Mouse (Mus musculus): ENCODE data around the gene Olfr533.
"Not testable (repeated sequence)": the region's sequence is repeated elsewhere in the genome, so short reads cannot be mapped to it uniquely, and the experiment has no call there.

The Olfr533 gene

DNA sequence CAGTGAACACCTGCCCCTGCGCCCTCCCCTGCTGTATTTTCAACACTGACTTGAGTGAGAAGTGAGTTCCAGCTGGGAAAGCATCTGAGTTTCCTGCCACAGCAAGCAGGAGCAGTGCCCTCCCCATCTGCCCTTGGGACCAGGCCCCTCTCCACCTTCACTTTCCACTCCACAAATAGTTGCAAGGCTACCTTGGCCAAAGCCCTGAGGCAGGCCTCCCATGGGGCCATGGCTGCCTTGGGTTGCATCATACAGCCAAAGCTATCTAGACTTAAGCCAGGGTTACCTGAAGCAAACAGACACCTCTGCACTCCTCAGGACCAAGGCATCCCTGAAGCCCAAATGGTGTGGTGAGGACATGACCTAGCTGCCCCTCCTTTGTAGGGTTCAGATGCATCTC, at the start of gene Olfr533:
Olfr533 (plus strand) TSS at position 301 of the 400 bp plus-strand sequence.
- not testable (repeated sequence) for DNase-seq

DNA sequence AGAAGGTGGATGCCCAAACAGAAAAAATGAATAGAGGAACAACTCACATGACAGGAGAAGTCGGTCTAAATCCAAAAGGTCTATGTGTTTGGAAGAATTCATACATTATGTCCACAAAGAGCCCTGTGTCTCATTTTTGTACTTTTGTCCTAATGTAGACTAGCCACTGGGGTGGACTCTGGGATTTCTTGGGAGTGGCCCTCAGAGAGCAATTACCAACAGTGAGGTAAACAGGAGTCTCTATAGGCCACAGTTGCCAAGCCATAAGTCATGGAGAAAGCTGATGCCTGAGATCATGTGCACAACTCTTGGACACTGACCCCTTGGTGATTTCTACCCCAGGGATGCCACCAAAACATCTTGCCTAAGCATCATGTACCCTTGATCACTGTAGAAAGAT, 41.6 kb upstream of the Olfr533 start, which contains the start of gene Olfr532:
Olfr532 (minus strand) TSS at position 101 of the 400 bp plus-strand sequence.
- no peak for DNase-seq

DNA sequence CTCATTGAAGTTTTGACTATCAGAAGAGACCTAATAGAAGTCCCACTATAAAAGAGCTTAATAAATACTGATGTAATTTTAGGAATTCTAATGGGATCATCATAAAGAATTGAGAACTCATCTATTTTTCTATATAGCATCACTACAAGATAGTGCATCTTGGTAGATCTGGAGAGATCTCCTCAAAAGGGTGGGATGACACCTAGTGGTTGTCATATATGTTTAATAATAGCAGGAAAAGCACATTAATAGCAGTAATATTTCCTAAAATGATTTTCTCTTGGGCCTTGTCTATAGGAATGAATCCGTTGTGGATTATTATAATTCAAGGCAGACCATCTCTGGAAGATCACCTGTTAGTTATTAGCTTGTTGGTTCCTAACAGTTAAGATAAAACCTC, 20.0 kb upstream of the Olfr533 start:
- no peak for DNase-seq

- no peak for DNase-seq
These were observed 14.7 kb downstream of the Olfr533 start for GRCm38 (mm10) chr7:140477886-140478285.

DNA sequence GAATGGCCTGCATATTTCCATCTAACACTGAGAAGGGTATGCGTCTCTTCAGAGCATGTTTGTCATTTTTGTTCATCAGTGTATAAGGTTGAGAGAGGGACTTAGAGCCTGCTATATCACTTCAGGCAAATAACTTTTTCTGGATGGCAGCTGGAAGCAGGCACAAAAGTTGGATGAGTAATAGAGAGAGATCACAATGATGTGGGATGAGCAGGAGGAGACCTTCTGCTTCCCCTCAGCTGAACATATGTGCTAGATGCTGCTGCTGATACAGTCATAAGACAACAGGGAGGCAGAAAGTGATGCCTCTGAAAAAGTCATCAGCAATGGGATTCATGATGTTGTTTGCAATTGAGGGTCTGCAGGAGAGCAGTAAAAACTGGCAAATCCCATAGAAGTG, 15.6 kb downstream of the Olfr533 start:
- DNase-seq: no peak

DNA sequence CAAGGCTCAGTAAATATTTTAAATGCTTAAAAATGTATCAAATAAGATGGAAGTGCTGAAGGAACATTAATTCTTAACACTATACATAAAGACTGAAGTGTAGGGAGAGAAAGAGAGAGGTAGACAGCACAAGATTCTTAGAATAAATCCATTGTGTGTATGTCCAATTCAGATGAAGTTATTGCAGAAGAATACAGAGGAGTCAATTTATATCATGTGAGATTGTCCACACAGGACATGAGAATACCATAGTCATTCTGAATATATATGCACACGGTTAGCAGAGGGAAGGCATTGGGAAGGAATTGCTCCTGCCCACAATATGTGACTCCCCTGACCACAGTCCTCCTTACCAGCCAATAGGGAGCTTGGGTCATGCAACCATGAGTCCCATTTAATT, 20.7 kb downstream of the Olfr533 start, which contains the start of gene Olfr535:
Olfr535 (plus strand) TSS at position 301 of the 400 bp plus-strand sequence.
- DNase-seq: no peak

DNA sequence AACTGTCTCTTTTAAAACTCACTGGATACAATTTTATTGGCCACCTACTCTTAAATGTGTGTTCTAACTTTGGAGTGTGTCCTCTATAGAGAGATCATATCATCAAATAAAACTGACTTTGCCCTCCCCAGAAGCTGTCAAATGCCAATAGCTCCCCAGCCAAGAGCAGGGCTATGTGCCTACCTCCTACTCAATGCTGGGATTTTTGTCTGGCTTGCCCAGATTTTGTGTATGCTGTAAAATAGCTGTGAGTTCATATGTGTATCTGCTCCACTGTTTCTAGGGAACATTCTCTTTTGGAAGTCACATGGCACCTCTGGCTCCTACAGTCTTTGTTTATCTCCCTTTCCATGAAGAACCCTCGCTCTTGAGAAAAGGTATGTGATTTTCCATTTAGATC, 25.8 kb downstream of the Olfr533 start:
- no peak for DNase-seq

- no peak for DNase-seq
These were observed 31.1 kb downstream of the Olfr533 start for GRCm38 (mm10) chr7:140494231-140494630.

DNA sequence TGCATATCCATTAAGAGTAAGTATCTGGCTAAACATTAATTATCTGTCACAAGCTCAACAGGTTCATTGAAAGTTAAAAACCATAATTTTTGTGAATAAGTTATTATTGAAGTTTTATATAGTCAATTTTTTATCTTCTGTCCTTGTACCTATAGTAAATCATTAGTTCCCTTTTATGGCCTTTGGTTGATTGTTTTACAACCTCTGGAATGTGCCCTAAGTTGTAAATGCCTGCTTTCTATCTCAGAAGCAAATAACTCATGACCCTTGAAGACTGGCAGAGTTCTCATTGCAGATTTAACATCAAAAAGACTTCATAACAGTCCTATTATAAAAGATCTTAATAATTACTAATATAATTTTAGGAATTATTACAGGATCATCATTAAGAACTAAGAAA, 31.5 kb downstream of the Olfr533 start:
- no peak for DNase-seq

DNA sequence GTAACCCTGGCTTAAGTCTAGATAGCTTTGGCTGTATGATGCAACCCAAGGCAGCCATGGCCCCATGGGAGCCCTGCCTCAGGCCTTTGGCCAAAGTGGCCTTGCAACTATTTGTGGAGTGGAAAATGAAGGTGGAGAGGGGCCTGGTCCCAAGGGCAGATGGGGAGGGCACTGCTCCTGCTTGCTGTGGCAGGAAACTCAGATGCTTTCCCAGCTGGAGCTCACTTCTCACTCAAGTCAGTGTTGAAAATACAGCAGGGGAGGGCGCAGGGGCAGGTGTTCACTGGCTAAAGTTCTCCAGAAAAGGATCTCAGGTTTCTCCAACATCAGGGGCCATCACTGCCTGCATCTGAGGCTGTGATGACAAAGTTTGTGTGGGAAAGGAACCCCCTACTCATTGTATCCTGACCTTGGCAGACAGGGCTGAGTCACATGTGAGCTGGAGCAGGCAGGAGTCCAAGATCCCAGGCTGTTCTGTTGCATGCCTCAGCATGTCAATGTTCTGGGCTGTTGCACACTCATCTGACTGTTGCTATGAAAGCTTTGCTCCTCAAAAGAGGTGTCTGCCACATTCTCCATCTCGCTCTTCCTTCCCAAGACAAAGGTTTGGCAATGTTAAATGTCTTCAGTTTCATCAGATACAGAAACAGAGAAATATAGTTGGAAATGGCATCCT, 44.3 kb downstream of the Olfr533 start, which contains the start of gene Olfr536:
Olfr536 (minus strand) TSS at position 51 of the 676 bp plus-strand sequence.
- peak; percentile 1 to 25 for DNase-seq

All from kidney, postnatal 25 days (tissue).